Mouse (Mus musculus) layer of hippocampus, adult 9-10 months (tissue): Measurements from ENCODE around the gene Elmod1.

Experiments used
- DNase-seq: peaks from one replicate; pipeline ENCODE4 v3.0.0; 2022; ENCODE audit warnings: low spot score

The Elmod1 gene

GRCm38 (mm10) chr9:53906798-53907197 is 68.3 kb downstream of the Elmod1 start:
- DNase-seq = no peak

GRCm38 (mm10) chr9:53905418-53905817 is 69.7 kb downstream of the Elmod1 start:
- DNase-seq = no peak

- DNase-seq = no peak
Observed at GRCm38 (mm10) chr9:53903215-53903842, 71.8 kb downstream of the Elmod1 start.

- DNase-seq = no peak
Observed at GRCm38 (mm10) chr9:53899836-53900235, 75.3 kb downstream of the Elmod1 start.

GRCm38 (mm10) chr9:53895827-53896226 is 79.3 kb downstream of the Elmod1 start:
- no peak for DNase-seq

GRCm38 (mm10) chr9:53890075-53890474 is 85.0 kb downstream of the Elmod1 start:
- DNase-seq = peak; percentile 61

GRCm38 (mm10) chr9:53883588-53884280 is 91.4 kb downstream of the Elmod1 start:
- no peak for DNase-seq

GRCm38 (mm10) chr9:53877423-53877822 is 97.7 kb downstream of the Elmod1 start:
- DNase-seq = no peak

GRCm38 (mm10) chr9:53873239-53873638 is 101.9 kb downstream of the Elmod1 start:
- DNase-seq = no peak
